Mouse (Mus musculus) megakaryocyte progenitor cell, adult 5-6 weeks (primary cell): ENCODE measurements around the gene Hadh. TPM values are rescaled to one million over a fixed set of nuclear protein-coding genes. Genes with fewer than 3 reads are reported as not detected.

ENCODE experiments used
- ATAC-seq: replicated peaks from 2 replicates; pipeline ENCODE4 v1.8.0; 2016; ENCODE audit warnings: mild to moderate bottlenecking, moderate TSS enrichment, inconsistent platforms; ENCODE audit not compliant: poor library complexity
- total RNA-seq, 2 experiments: library from RNA; stranded (forward) in 1 of 2; stranded (reverse) in 1 of 2; fragments of 157-497, 149-512 nt in 1 of 2; fragments of 200-1000 nt in 1 of 2; gene quantifications; 2 replicates each; pipeline versions ENCODE4 v1.2.3 to v1.2.4; 2015 to 2017

Hadh gene
- total RNA-seq, 2 experiments from 2014 or later: 61.1 to 76.6 TPM

GRCm38 (mm10) chr3:131272374-131273100, 636 bp upstream of the Hadh start:
- peak; percentile 9; the same call in 1 of the 2 replicates for ATAC-seq

GRCm38 (mm10) chr3:131271157-131271556, 744 bp downstream of the Hadh start:
- ATAC-seq: peak; percentile 66

GRCm38 (mm10) chr3:131270381-131270780, 1.5 kb downstream of the Hadh start:
- ATAC-seq: no peak

- ATAC-seq: no peak
Observed at GRCm38 (mm10) chr3:131266366-131267050, 5.4 kb downstream of the Hadh start.

GRCm38 (mm10) chr3:131265516-131265915, 6.4 kb downstream of the Hadh start:
- ATAC-seq: no peak

GRCm38 (mm10) chr3:131263766-131264486, 8.0 kb downstream of the Hadh start:
- no peak for ATAC-seq

GRCm38 (mm10) chr3:131260418-131260817, 11.5 kb downstream of the Hadh start:
- no peak for ATAC-seq

- no peak for ATAC-seq
Observed at GRCm38 (mm10) chr3:131259392-131259965, 12.4 kb downstream of the Hadh start.

GRCm38 (mm10) chr3:131258921-131259320, 13.0 kb downstream of the Hadh start:
- ATAC-seq: no peak

GRCm38 (mm10) chr3:131255399-131255981, 16.4 kb downstream of the Hadh start:
- 0 out of 2 replicates have a peak, but pooled peaks have one; percentile 20 for ATAC-seq

GRCm38 (mm10) chr3:131254991-131255390, 16.9 kb downstream of the Hadh start:
- ATAC-seq: no peak

- no peak for ATAC-seq
Observed at GRCm38 (mm10) chr3:131251601-131252000, 20.3 kb downstream of the Hadh start.

GRCm38 (mm10) chr3:131250978-131251377, 20.9 kb downstream of the Hadh start:
- ATAC-seq: no peak

- ATAC-seq: no peak
Observed at GRCm38 (mm10) chr3:131250283-131250682, 21.6 kb downstream of the Hadh start.

- ATAC-seq: no peak
Observed at GRCm38 (mm10) chr3:131248444-131248843, 23.5 kb downstream of the Hadh start.

- ATAC-seq: no peak
Observed at GRCm38 (mm10) chr3:131247851-131248250, 24.1 kb downstream of the Hadh start.

- no peak for ATAC-seq
Observed at GRCm38 (mm10) chr3:131247447-131247846, 24.5 kb downstream of the Hadh start.

GRCm38 (mm10) chr3:131246579-131247046, 25.3 kb downstream of the Hadh start:
- no peak for ATAC-seq

- peak; percentile 90 for ATAC-seq
Observed at GRCm38 (mm10) chr3:131245766-131246578, 25.9 kb downstream of the Hadh start.
